ENCODE assay signal across 11 mouse cellular contexts in the genomic region with DNA sequence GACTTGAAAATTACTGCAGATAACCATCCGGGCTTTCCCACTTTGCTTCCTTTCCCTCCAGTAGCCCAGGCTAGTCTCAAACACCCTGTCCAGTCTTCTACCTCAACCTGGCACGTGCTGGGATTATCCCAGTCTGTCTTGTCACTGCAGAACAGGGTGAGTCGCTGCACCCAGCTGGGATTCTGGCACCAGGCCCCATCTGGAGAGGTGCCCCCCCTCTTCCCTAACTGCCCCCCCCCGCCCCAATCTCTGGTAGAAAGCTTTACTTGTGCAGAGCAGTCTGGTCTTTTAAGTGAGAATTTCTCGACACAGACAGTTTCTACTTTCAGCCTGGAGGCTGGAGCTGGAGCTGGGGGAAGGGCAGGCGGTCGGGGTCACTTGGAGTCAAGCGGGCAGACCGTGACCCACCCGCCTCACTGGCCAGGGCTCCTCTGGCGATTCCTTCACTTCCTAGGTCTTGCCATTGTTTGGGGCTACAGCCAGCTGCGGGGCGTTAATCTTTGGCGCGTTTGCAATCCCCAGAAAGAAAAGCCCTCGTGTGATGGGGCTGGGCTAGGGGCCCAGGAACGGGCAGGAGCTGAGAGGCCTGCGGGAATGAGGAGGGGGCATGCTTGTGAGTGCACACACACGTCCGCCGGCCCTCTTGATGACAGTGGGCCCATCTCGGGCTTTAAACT. TPM values are rescaled to one million over a fixed set of nuclear protein-coding genes. Genes with fewer than 3 reads are reported as not detected.
DNase-seq lines count a peak whose midpoint lies in the region; ATAC-seq lines count a peak whose summit lies in the region.
"Had no signal": no experiment of that assay in that cellular context is flagged by ENCODE, and none has a peak within 500 bp of the region (broad histone marks: within the 10 kb centered on the region; RNA-seq: fewer than 3 reads in every experiment).

No protein-coding gene starts in this region.

- DNase-seq in kidney, postnatal 25 days: no peak
- DNase-seq in embryo, embryonic 9.5 days (ENCODE audit: extremely low spot score): peak; percentile 79
- DNase-seq in neural tube, embryonic 10.5 days (ENCODE audit: extremely low spot score, low spot score): peak; percentile 82
- DNase-seq in natural killer cell, adult 2 months (ENCODE audit: low spot score in 2 of 2): no peak
- DNase-seq in adrenal gland, postnatal 4 days (ENCODE audit: low spot score in 2 of 2): no peak
- DNase-seq in right cerebral cortex, postnatal 4 days: no peak
- DNase-seq: kidney, adult 8-10 months had no signal

- 6% methylated on average over 22 of the region's 22 CpGs for WGBS in kidney, embryonic 14.5 days
- WGBS in hindbrain, embryonic 15.5 days: 4% methylated on average over 22 of the region's 22 CpGs

- H3K4me3 ChIP-seq in kidney, embryonic 14.5 days (ENCODE audit: low read length): no peak overlapping the region
- H3K4me3 ChIP-seq in hindbrain, embryonic 15.5 days: no peak overlapping the region
- H3K4me3 ChIP-seq: erythroblast, embryonic 14.5 days had no signal

- peak overlapping the region; percentile 11; the same call in 1 of the 2 replicates for H3K4me2 ChIP-seq in kidney, embryonic 14.5 days (replicated peaks; ENCODE audit: low read depth, low read length)
- peak overlapping the region; percentile 27; the same call in 1 of the 2 replicates for H3K4me2 ChIP-seq in hindbrain, embryonic 15.5 days

- H3K36me3 ChIP-seq in kidney, embryonic 14.5 days (ENCODE audit: control insufficient read depth, insufficient read depth, low read length): no peaks in the 10 kb centered on the region
- no peaks in the 10 kb centered on the region for H3K36me3 ChIP-seq in hindbrain, embryonic 15.5 days

- peaks cover 13% of the 10 kb centered on the region for H3K4me1 ChIP-seq in kidney, embryonic 14.5 days (ENCODE audit: control insufficient read depth, insufficient read depth, low read length)
- peaks cover 26% of the 10 kb centered on the region for H3K4me1 ChIP-seq in hindbrain, embryonic 15.5 days (replicated peaks)

- no peak overlapping the region for H3K9ac ChIP-seq in kidney, embryonic 14.5 days (ENCODE audit: low read depth, low read length)
- no peak overlapping the region for H3K9ac ChIP-seq in hindbrain, embryonic 15.5 days

- no peaks in the 10 kb centered on the region for H3K9me3 ChIP-seq in kidney, embryonic 14.5 days (ENCODE audit: control insufficient read depth, low read length)
- no peaks in the 10 kb centered on the region for H3K9me3 ChIP-seq in hindbrain, embryonic 15.5 days

- H3K27ac ChIP-seq in kidney, embryonic 14.5 days (ENCODE audit: low read depth, low read length): no peak overlapping the region
- no peak overlapping the region for H3K27ac ChIP-seq in hindbrain, embryonic 15.5 days (replicated peaks)
- H3K27ac ChIP-seq: macrophage had no signal

- peaks cover 71% of the 10 kb centered on the region for H3K27me3 ChIP-seq in kidney, embryonic 14.5 days (ENCODE audit: control insufficient read depth, insufficient read depth, low read length)
- peaks cover 71% of the 10 kb centered on the region for H3K27me3 ChIP-seq in hindbrain, embryonic 15.5 days

- ATAC-seq in kidney, embryonic 14.5 days (ENCODE audit: low FRiP score, low TSS enrichment): 0 out of 2 replicates have a peak, but pooled peaks have one; percentile 59
- no peak for ATAC-seq in hindbrain, embryonic 15.5 days (ENCODE audit: low FRiP score, low read depth)

RNA-seq across cellular contexts. Expression of a gene that starts 22.4 kb away (rescaled TPM):
- polyA plus RNA-seq in kidney, embryonic 14.5 days (2014; fragmentation: Nextera tagmentation; extraction: Ambion mirVana): not detected in 2 replicates
- polyA plus RNA-seq in hindbrain, embryonic 15.5 days (2015; fragmentation: Nextera tagmentation; extraction: Ambion mirVana): 0.39 and 1.1 TPM in 2 replicates
- under 1 TPM; 0.11 to 0.40 TPM for total RNA-seq in adrenal gland, postnatal 4 days (2021)
- polyA plus RNA-seq: erythroblast, embryonic 14.5 days; macrophage had no signal

Comparison
In these comparisons a context has a peak if more than half of its experiments do, and no peak if none do; other contexts are left out.
1. DNase-seq: peak in embryo, embryonic 9.5 days (single experiment) and neural tube, embryonic 10.5 days (single experiment); none in kidney, postnatal 25 days (0 of 2), natural killer cell, adult 2 months (0 of 2), adrenal gland, postnatal 4 days (0 of 2) and right cerebral cortex, postnatal 4 days (single experiment).